8 mouse cellular contexts compared by ENCODE assay signal in the genomic region with DNA sequence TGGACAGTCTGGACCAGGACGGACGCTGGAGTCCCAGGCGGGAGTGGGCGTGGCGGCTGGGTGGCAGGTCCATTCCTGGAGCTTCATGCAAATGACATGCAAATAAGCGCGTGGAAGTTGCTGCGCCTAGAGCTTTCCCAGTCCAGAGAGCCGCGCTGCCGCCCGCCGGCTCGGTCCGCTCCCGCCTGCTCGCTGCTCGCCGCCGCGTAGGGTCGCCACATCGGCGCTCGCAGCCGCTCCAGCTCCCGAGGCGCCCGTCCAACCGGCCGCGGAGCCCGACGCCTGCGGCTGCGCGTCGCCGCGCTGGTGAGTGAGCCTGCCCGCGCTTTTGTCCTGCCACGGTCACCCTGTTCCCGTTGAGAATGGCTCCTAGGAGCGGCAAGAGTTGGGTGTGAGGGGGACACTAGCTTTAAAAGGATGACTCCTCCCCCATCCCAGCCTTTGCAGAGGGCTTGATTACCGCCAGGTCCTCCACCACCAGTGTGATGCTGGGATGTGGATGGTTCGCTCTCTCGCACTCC. TPM values are rescaled to one million over a fixed set of nuclear protein-coding genes. Genes with fewer than 3 reads are reported as not detected.
DNase-seq lines count a peak whose midpoint lies in the region; ATAC-seq and TF ChIP-seq lines count a peak whose summit lies in the region.

A gene (plus strand): TSS at position 146 of the 521 bp plus-strand sequence.

- peak; percentile 75; the same call in 1 of the 2 replicates for TF ChIP-seq POLR2A in small intestine, adult 2 months (IDR thresholded peaks at IDR 0.05; ENCODE audit: low read depth, low read length)

- H3K27me3 ChIP-seq in embryonic facial prominence, embryonic 13.5 days = peaks cover 25% of the 10 kb centered on the region
- peaks cover 33% of the 10 kb centered on the region for H3K27me3 ChIP-seq in limb, embryonic 10.5 days (ENCODE audit: low read depth, poor library complexity, severe bottlenecking)
- peaks cover 13% of the 10 kb centered on the region for H3K27me3 ChIP-seq in midbrain, embryonic 11.5 days (ENCODE audit: control insufficient read depth, insufficient read depth, low read length)
- H3K27me3 ChIP-seq in small intestine, adult 2 months (ENCODE audit: control insufficient read depth, insufficient read depth, low read length) = peaks cover 9% of the 10 kb centered on the region

- peak; percentile 84 to 89 for DNase-seq in heart, adult 18-20 months
- DNase-seq in kidney, adult 18-20 months = peak; percentile 93
- DNase-seq in limb, embryonic 10.5 days (ENCODE audit: low spot score) = peak; percentile 92
- peak; percentile 97 for DNase-seq in midbrain, embryonic 11.5 days (ENCODE audit: low spot score, missing footprints)
- DNase-seq in adipocyte (ENCODE audit: low spot score) = no peak

- whole genome bisulfite sequencing in embryonic facial prominence, embryonic 13.5 days = under 1% methylated on average over 48 of the region's 48 CpGs
- WGBS in limb, embryonic 10.5 days = under 1% methylated on average over 48 of the region's 48 CpGs
- under 1% methylated on average over 47 of the region's 48 CpGs for WGBS in midbrain, embryonic 11.5 days
- WGBS in small intestine, adult 2 months = under 1% methylated on average over 48 of the region's 48 CpGs

- peak within 1 kb of the TSS; percentile 37 for H3K4me3 ChIP-seq in brown adipose tissue, adult 24 weeks (ENCODE audit: insufficient read depth, low read depth, low read length)
- H3K4me3 ChIP-seq in embryonic facial prominence, embryonic 13.5 days = peak within 1 kb of the TSS; percentile 56
- peak within 1 kb of the TSS; percentile 61 for H3K4me3 ChIP-seq in limb, embryonic 10.5 days
- peak within 1 kb of the TSS; percentile 36 for H3K4me3 ChIP-seq in midbrain, embryonic 11.5 days (ENCODE audit: low read depth, low read length)
- peak within 1 kb of the TSS; percentile 58 for H3K4me3 ChIP-seq in small intestine, adult 2 months (ENCODE audit: low read depth, low read length)

- H3K27ac ChIP-seq in brown adipose tissue, adult 24 weeks (replicated peaks; ENCODE audit: low read depth, low read length) = no peak within 1 kb of the TSS
- H3K27ac ChIP-seq in embryonic facial prominence, embryonic 13.5 days = no peak within 1 kb of the TSS
- peak within 1 kb of the TSS; percentile 85 for H3K27ac ChIP-seq in limb, embryonic 10.5 days
- H3K27ac ChIP-seq in midbrain, embryonic 11.5 days (ENCODE audit: low read depth, low read length) = 0 out of 2 replicates have a peak within 1 kb of the TSS, but pooled peaks have one; percentile 3
- no peak within 1 kb of the TSS for H3K27ac ChIP-seq in small intestine, adult 2 months (ENCODE audit: insufficient read depth, low read depth, low read length)

- H3K4me1 ChIP-seq in brown adipose tissue, adult 24 weeks (ENCODE audit: control insufficient read depth, insufficient read depth, insufficient read length, low read length) = no peaks in the 10 kb centered on the region
- H3K4me1 ChIP-seq in embryonic facial prominence, embryonic 13.5 days = peaks cover 29% of the 10 kb centered on the region
- H3K4me1 ChIP-seq in limb, embryonic 10.5 days = peaks cover 39% of the 10 kb centered on the region
- H3K4me1 ChIP-seq in midbrain, embryonic 11.5 days (ENCODE audit: control insufficient read depth, insufficient read depth, low read length) = peaks cover 23% of the 10 kb centered on the region
- peaks cover 6% of the 10 kb centered on the region for H3K4me1 ChIP-seq in small intestine, adult 2 months (ENCODE audit: control insufficient read depth, insufficient read depth, insufficient read length, low read length)

- H3K36me3 ChIP-seq in embryonic facial prominence, embryonic 13.5 days = no peaks in the 10 kb centered on the region
- no peaks in the 10 kb centered on the region for H3K36me3 ChIP-seq in limb, embryonic 10.5 days
- H3K36me3 ChIP-seq in midbrain, embryonic 11.5 days (ENCODE audit: control insufficient read depth, insufficient read depth, low read length) = no peaks in the 10 kb centered on the region
- H3K36me3 ChIP-seq in small intestine, adult 2 months (ENCODE audit: control insufficient read depth, insufficient read depth, low read length) = no peaks in the 10 kb centered on the region

- peak within 1 kb of the TSS; percentile 96 for H3K4me2 ChIP-seq in embryonic facial prominence, embryonic 13.5 days
- peak within 1 kb of the TSS; percentile 71 for H3K4me2 ChIP-seq in midbrain, embryonic 11.5 days

- no peaks in the 10 kb centered on the region for H3K9me3 ChIP-seq in embryonic facial prominence, embryonic 13.5 days
- no peaks in the 10 kb centered on the region for H3K9me3 ChIP-seq in limb, embryonic 10.5 days (replicated peaks)
- no peaks in the 10 kb centered on the region for H3K9me3 ChIP-seq in midbrain, embryonic 11.5 days (ENCODE audit: control insufficient read depth, low read length)

- peak; percentile 84 for ATAC-seq in embryonic facial prominence, embryonic 13.5 days (ENCODE audit: insufficient number of reproducible peaks, insufficient read depth, low FRiP score, low TSS enrichment, low read depth)
- ATAC-seq in midbrain, embryonic 11.5 days (ENCODE audit: low FRiP score) = peak; percentile 91

- no peak for TF ChIP-seq CTCF in small intestine, adult 2 months (IDR thresholded peaks at IDR 0.05; ENCODE audit: extremely low read depth, insufficient read length, insufficient replicate concordance, low read depth, low read length)

- peak within 1 kb of the TSS; percentile 76 for H3K9ac ChIP-seq in embryonic facial prominence, embryonic 13.5 days
- peak within 1 kb of the TSS; percentile 62 for H3K9ac ChIP-seq in midbrain, embryonic 11.5 days (ENCODE audit: low read length)

RNA-seq across cellular contexts. Expression of the gene that starts here (rescaled TPM):
- polyA plus RNA-seq in brown adipose tissue, adult 24 weeks (2012; ENCODE audit: insufficient read depth, insufficient read length, missing spikeins) = 25.5 and 26.4 TPM in 2 replicates
- 12.6 and 13.4 TPM in 2 replicates for polyA plus RNA-seq in embryonic facial prominence, embryonic 13.5 days (2015; fragmentation: Nextera tagmentation; extraction: Ambion mirVana)
- total RNA-seq in heart, adult 18-20 months (2021) = 10 to 100 TPM; 34.0 to 36.3 TPM
- polyA plus RNA-seq in limb, embryonic 10.5 days (2016; fragmentation: Nextera tagmentation; extraction: Ambion mirVana) = 3.9 and 4.1 TPM in 2 replicates
- 6.9 TPM in 2 replicates for polyA plus RNA-seq in midbrain, embryonic 11.5 days (2014; fragmentation: Nextera tagmentation; extraction: Ambion mirVana)
- polyA plus RNA-seq in small intestine, adult 2 months (2012; rRNA removed) = 265 and 284 TPM in 2 replicates

Comparison
In these comparisons a context has a peak if more than half of its experiments do, and no peak if none do; other contexts are left out.
1. H3K27ac ChIP-seq: peak in limb, embryonic 10.5 days (single experiment) and midbrain, embryonic 11.5 days (single experiment); none in brown adipose tissue, adult 24 weeks (single experiment), embryonic facial prominence, embryonic 13.5 days (single experiment) and small intestine, adult 2 months (single experiment).
2. Peak in every context shown above with its lines, with median percentiles within 50 percentile points of each other: H3K4me3 ChIP-seq.